Mouse (Mus musculus) urinary bladder, postnatal 25 days (tissue): ENCODE data around the gene Ybx3.

Experiments
- DNase-seq: peaks from one replicate; pipeline ENCODE4 v3.0.0; 2022; ENCODE audit warnings: low spot score

The Ybx3 gene

DNA sequence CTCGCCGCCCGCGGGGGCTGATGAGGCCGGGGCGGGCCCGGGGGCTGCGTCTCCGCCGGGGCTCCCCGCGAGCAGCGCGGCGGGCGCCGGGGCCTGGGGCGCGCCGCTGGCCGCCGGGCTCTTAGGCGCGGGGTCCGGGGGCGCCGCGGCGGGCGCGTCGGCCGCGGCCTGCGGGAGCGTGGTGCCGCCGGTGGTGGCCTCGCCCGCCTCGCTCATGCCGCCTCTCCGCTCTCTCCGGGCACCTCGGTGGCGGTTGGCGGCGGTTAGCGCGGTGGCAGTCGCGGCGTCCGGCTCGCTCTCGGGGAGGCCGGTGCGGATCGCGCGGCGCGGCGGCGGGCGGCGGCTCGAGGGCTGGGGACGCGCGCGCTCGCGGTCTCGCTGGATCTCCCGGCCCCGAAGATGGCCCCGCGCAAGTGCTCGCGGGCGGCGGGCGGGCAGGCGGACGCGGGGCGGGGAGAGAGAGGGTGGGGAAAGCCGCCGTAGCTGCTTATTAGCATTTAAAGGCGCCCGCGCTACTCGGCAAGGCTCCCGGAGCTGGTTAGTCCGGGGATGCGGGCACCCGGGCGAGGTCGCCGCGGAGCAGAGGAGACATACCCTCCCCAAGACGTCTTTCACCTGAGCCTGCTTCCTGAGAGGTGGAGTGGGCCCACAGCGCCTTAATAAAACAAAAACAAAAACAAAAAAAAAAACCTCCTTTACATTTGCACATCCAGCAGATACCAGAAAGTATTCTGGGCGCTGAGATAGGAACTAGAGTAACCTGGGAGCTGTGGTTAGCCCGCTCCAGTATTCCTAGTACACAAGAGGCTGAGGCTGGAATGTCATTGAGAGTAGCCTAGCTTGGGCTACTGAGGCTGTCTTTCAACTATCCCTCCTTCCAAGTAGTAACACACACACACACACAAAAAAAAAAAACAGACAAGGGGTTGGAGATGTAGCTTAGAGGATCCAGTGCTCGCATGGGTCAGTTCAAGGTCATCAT, at the start of gene Ybx3:
Gene Ybx3 (minus strand): TSS at position 437 of the 982 bp plus-strand sequence.
- DNase-seq = peak; percentile 82

GRCm38 (mm10) chr6:131436626-131437025, 48.4 kb upstream of the Ybx3 start:
- no peak for DNase-seq

GRCm38 (mm10) chr6:131434088-131434487, 45.8 kb upstream of the Ybx3 start:
- DNase-seq = no peak

DNA sequence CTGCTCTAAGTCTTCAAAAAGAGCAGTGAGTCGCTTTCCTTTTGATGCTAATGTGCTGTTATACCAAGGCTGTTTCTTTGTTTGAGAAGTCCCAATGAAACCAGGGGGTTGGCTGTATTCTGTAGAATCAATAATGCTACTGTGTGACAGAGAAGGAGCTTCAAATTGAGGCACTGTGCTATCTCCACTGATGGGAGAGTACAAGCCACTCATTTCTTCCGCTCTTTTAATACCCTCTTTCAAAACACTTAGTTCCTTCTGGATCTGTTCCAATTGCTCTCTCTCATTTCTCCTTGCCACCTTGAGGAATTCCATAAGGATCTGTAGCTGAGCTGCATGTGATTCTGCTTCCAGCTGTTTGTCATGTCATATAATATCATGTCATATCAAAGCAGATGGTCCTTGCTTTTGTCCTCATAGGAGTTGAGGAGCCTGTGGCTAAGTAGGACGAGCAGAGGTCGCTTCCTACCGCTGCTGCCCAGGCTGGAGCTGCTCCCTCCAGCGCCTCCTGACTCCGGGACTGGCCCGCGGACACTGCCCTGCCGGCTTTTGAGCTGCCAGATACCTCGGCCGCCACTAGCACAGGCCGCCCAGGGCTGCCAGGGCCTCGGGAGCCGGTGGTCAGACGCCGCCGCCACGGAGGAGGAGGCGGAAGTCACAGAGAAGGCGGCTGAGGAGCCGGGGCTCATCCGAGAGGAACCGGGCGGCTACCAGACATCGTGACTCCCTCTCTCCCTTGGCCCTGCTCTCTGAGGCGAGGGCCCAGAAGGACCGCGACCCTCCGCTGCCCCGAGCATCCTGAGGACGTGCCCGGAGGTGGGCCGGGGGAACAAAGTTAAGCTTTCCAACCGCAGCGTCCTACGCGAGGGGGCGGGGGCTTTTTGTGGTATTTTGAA, 45.1 kb upstream of the Ybx3 start:
- no peak for DNase-seq

GRCm38 (mm10) chr6:131421572-131421971, 33.3 kb upstream of the Ybx3 start:
- DNase-seq = no peak

GRCm38 (mm10) chr6:131419614-131420013, 31.3 kb upstream of the Ybx3 start:
- DNase-seq = no peak

DNA sequence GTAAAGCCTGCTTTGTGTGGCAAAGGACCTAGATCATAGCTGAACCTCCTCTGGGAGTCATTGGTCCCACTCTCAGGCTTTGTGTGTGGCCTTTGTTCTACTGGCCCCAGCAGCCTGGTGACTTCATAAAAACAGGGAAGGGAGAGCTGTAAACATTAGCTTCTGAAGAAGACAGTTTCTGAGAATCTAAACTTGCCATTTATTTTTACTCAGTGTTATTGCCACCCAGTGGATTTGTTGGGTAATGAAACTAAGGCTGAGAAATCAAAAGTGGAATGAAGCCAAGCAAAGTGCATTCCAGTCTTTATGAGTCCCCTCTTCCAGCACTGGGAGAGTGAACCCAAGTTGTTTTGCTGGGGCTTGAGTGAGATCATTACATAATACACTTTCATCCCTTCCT, 30.5 kb upstream of the Ybx3 start:
- DNase-seq = peak; percentile 14

DNA sequence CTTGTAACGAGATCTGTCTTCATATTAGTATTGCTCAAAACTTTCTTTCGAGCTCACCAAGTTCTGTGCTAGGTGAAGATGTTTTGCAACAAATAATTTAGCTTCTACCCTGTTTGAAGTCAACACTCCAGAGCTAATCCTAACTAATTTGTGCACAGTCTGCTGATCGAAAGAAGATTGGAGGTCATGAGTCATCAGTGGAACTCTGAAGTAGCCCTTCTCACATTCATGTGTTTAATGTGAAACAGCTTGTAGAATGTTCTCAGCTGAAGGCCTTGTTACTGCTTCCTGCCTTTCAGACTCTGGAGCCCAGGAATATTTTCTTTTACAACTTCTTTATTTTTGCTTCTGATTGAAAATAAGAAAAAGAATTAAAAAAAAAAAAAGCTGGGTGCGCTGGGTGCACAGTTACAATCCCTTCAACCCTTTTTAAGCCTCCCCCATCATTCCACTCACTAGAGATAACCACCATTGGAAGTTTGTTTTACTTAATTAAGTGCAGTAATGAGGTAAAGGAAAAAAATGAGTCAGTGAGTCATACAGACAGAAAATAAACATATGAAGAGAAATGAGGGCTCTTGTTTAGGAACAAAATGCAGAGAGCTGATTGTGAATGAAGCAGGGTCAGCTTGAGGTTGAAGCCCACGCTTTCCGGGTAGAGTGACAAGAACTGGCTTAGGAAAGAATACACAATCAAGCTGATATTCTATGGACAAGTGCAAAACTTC, 23.0 kb upstream of the Ybx3 start:
- DNase-seq = no peak

- no peak for DNase-seq
Observed at GRCm38 (mm10) chr6:131406957-131407356, 18.7 kb upstream of the Ybx3 start.

- no peak for DNase-seq
Observed at GRCm38 (mm10) chr6:131405896-131406295, 17.6 kb upstream of the Ybx3 start.

- DNase-seq = no peak
Observed at GRCm38 (mm10) chr6:131405174-131405573, 16.9 kb upstream of the Ybx3 start.

GRCm38 (mm10) chr6:131404260-131404659, 16.0 kb upstream of the Ybx3 start:
- no peak for DNase-seq

GRCm38 (mm10) chr6:131403036-131403435, 14.8 kb upstream of the Ybx3 start:
- DNase-seq = no peak

DNA sequence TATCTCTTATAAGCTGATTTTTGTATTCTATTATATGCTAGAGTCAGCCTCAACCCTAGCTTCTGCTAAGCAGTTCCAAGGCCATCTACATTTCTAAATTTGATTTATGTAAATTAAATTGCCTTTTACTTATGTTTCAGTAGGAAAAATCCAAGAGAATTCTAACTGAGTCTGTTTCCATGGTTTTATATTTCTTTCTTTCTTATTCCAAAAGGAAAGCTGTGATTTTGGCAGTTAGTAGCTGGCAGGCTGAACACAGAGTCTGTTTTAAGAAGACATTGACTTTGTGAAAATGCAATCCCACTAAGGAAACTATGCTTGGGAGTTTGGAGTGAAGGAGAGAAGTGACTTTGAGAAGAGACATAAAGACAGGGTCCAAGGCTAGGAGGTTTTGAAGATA, 14.3 kb upstream of the Ybx3 start:
- no peak for DNase-seq

DNA sequence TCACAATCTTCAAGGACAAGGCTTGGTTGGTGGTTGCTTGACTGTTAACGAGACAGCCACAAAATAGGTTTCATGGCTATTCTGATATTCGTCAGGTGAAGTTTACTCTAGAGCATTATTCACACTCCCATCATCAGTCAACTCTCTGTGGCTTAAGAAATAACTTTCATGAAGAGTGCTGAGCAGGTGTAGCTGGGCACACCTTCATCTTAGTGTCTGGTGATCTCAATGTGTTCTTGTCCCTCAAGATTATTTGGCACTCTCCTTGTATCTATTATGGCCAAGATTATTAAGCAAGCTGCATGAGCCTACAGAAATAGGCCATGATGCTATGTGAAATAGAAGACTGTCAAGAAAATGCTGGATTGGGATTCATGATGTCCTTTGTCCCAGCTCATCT, 13.0 kb upstream of the Ybx3 start:
- no peak for DNase-seq

DNA sequence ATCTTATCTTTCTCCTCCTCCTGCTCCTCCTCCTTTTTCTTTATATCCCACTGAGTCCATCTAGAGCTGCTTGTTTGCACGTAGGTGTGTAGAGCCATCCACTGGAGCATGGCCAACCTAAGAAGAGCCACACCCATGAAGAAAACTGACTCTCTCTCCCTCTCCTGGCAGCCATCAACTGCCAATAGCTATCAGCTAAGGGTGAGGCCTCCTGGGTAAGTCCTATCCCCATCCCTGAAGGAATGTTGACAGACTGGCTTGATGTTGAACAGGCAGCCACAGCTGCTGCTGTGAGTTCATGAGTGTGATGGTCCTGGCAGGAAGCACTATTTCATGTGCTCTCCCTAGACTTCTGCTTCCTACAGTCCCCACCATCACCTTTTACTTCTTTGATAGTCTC, 8.4 kb upstream of the Ybx3 start:
- no peak for DNase-seq

GRCm38 (mm10) chr6:131393873-131394660, 5.8 kb upstream of the Ybx3 start:
- no peak for DNase-seq

- DNase-seq = peak; percentile 58
Observed at GRCm38 (mm10) chr6:131387221-131388039, 846 bp downstream of the Ybx3 start.

DNA sequence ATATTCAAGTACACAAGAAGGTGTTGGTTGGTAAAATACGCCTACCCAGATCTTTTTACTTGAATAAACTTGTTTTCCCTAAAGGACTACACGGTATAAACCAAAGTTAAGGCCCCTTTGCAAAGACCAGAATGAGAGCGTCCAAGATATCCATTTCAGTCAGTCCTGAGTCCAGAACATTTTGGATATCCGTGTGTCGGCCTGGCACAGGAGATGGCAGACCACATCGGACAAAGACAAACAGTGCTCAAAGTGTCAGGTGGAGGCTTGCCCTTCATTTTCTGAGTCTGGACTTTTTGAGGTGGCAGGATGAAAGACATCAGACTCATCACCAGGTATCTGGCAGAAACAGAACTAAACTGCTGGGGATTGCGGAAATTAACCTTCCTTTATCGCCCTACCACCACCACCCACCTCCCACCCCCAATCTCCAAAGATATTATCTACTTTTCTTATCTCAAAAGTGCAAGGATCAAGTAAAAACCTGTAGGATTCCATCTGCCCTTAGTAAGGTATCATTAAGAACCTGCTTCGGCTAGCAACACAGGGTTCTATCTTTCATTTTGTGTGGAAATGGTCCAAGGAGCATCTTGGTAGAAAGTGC, 1.8 kb downstream of the Ybx3 start:
- no peak for DNase-seq

- no peak for DNase-seq
Observed at GRCm38 (mm10) chr6:131385469-131385868, 2.8 kb downstream of the Ybx3 start.
